Mouse (Mus musculus) kidney, embryonic 14.5 days (tissue): ENCODE data around the gene Bmx. TPM values are rescaled to one million over a fixed set of nuclear protein-coding genes. Genes with fewer than 3 reads are reported as not detected.

Experiments used
- ATAC-seq: fragments of 200-750 bp; cut with Nextera tagmentation; 2 replicates; pipeline ENCODE4 v1.8.0; 2017; ENCODE audit warnings: moderate number of reproducible peaks, mild to moderate bottlenecking, moderate TSS enrichment, moderate library complexity; ENCODE audit not compliant: low FRiP score, low TSS enrichment
- H3K27ac ChIP-seq: fragments of 300-500 bp; sonication (generic); 2 replicates; pipeline ENCODE4 v1.5.1; 2014; ENCODE audit warnings: low read depth, mild to moderate bottlenecking, low read length, moderate library complexity, mixed read lengths
- H3K27me3 ChIP-seq: fragments of 300-500 bp; sonication (generic); 2 replicates; pipeline ENCODE4 v1.6.1; 2014; ENCODE audit warnings: mild to moderate bottlenecking, low read length; ENCODE audit not compliant: control insufficient read depth, insufficient read depth
- H3K36me3 ChIP-seq: fragments of 300-500 bp; sonication (generic); 2 replicates; pipeline ENCODE4 v1.6.1; 2014; ENCODE audit warnings: low read length, mixed read lengths; ENCODE audit not compliant: control insufficient read depth, insufficient read depth
- H3K4me1 ChIP-seq: fragments of 300-500 bp; sonication (generic); 2 replicates; pipeline ENCODE4 v1.6.1; 2014; ENCODE audit warnings: low read length, mixed read lengths; ENCODE audit not compliant: control insufficient read depth, insufficient read depth
- H3K4me2 ChIP-seq: fragments of 300-500 bp; sonication (generic); replicated peaks from 2 replicates; pipeline ENCODE4 v1.6.1; 2014; ENCODE audit warnings: low read depth, mild to moderate bottlenecking, low read length
- H3K4me3 ChIP-seq: fragments of 300-500 bp; sonication (generic); 2 replicates; pipeline ENCODE4 v1.5.1; 2014; ENCODE audit warnings: mild to moderate bottlenecking, low read length
- H3K9ac ChIP-seq: fragments of 300-500 bp; sonication (generic); 2 replicates; pipeline ENCODE4 v1.6.1; 2014; ENCODE audit warnings: low read depth, mild to moderate bottlenecking, low read length, moderate library complexity
- H3K9me3 ChIP-seq: fragments of 300-500 bp; sonication (generic); 2 replicates; pipeline ENCODE4 v1.6.1; 2016; ENCODE audit warnings: low read length; ENCODE audit not compliant: control insufficient read depth
- WGBS: fragments of 180-500 bp; shearing (Covaris S2); extraction: QIAGEN DNeasy Blood & Tissue Kit; methylation state at CpG from one replicate; pipeline ENCODE4 v1.1.7; 2014; 5-methylcytosine and 5-hydroxymethylcytosine counted together
- polyA plus RNA-seq: library from polyadenylated mRNA; unstranded; fragments of >200 nt; fragmentation: Nextera tagmentation; extraction: Ambion mirVana; gene quantifications from 2 replicates; pipeline ENCODE4 v1.2.1, GENCODE M21; 2014

Bmx gene
- polyA plus RNA-seq, 1 experiment from 2014 or later = 0.62 TPM

- Histone ChIP-seq H3K36me3 (no peaks in the 10 kb centered on the region), H3K27me3 (no peaks in the 10 kb centered on the region), H3K9ac (no peak overlapping the region), H3K4me3 (no peak overlapping the region), H3K9me3 (no peaks in the 10 kb centered on the region), H3K4me1 (no peaks in the 10 kb centered on the region), H3K27ac (no peak overlapping the region), H3K4me2 (no peak overlapping the region)
- 86% methylated on average over 2 of the region's 2 CpGs for WGBS
- ATAC-seq = no peak
Measured at GRCm38 (mm10) chrX:164197679-164198078, 60.3 kb downstream of the Bmx start.

- Histone ChIP-seq H3K9me3 (no peaks in the 10 kb centered on the region), H3K36me3 (no peaks in the 10 kb centered on the region), H3K9ac (no peak overlapping the region), H3K27ac (no peak overlapping the region), H3K4me2 (no peak overlapping the region), H3K27me3 (no peaks in the 10 kb centered on the region), H3K4me1 (no peaks in the 10 kb centered on the region), H3K4me3 (no peak overlapping the region)
- ATAC-seq = no peak
Measured at GRCm38 (mm10) chrX:164189880-164190279, 68.1 kb downstream of the Bmx start.

- ATAC-seq = no peak
- 39% methylated on average over 3 of the region's 3 CpGs for WGBS
- H3K27me3 ChIP-seq = peaks cover 3% of the 10 kb centered on the region; the same call in 1 of the 2 replicates
- H3K9me3 ChIP-seq = no peaks in the 10 kb centered on the region
- no peak overlapping the region for H3K4me3 ChIP-seq
- H3K9ac ChIP-seq = no peak overlapping the region
- H3K4me2 ChIP-seq = no peak overlapping the region
- no peaks in the 10 kb centered on the region for H3K4me1 ChIP-seq
- no peaks in the 10 kb centered on the region for H3K36me3 ChIP-seq
- H3K27ac ChIP-seq = no peak overlapping the region
Measured at GRCm38 (mm10) chrX:164183844-164184243, 74.1 kb downstream of the Bmx start.

DNA sequence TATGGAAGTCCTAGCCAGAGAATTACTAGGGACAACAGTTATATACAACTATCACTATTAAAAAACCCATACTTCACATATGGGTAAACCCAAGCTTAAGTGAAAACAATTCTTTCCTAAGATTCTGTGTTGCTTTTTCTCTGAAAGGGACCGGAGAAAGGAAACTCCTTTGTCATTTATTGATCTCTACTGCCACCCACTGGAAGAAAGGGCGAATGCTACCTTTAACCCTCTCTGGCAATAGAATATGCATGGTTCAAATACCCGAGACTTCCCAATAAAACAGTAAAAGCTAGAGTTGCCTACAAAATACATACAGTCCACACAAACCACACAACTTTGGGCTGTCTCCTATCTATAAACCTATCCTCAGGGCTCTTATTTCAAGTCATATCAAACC, 78.2 kb downstream of the Bmx start:
- Histone ChIP-seq H3K9me3 (no peaks in the 10 kb centered on the region), H3K27me3 (peaks cover 3% of the 10 kb centered on the region; the same call in 1 of the 2 replicates), H3K27ac (no peak overlapping the region), H3K36me3 (no peaks in the 10 kb centered on the region), H3K4me3 (no peak overlapping the region), H3K9ac (no peak overlapping the region), H3K4me2 (no peak overlapping the region), H3K4me1 (no peaks in the 10 kb centered on the region)
- 20% methylated on average over 3 of the region's 3 CpGs for WGBS
- no peak for ATAC-seq

DNA sequence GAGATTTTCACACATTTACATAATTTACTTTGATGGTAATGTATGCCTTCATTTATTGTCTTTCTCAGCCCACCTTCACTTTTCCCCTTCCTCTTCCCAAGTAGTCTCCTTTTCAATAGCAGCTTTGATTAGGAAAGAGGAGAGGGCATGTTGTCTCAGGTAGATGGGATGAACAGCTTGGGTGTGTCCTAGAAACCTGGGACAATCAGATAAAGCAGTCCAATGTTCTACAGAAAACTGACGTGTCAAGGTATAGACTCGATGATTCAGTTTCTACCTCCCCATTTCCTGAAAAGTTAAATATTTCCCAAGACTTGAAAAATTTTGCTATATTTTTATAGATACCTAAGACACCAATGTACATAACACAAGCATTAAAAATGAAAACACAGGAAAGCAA, 79.1 kb downstream of the Bmx start:
- 86% methylated on average over 2 of the region's 2 CpGs for WGBS
- no peak for ATAC-seq
- H3K27ac ChIP-seq = no peak overlapping the region
- H3K36me3 ChIP-seq = no peaks in the 10 kb centered on the region
- H3K4me1 ChIP-seq = no peaks in the 10 kb centered on the region
- H3K9ac ChIP-seq = no peak overlapping the region
- H3K4me3 ChIP-seq = no peak overlapping the region
- H3K9me3 ChIP-seq = no peaks in the 10 kb centered on the region
- no peak overlapping the region for H3K4me2 ChIP-seq
- peaks cover 3% of the 10 kb centered on the region; the same call in 1 of the 2 replicates for H3K27me3 ChIP-seq

GRCm38 (mm10) chrX:164175780-164176179, 82.2 kb downstream of the Bmx start:
- H3K27ac ChIP-seq = no peak overlapping the region
- 84% methylated on average over 2 of the region's 2 CpGs for WGBS
- no peaks in the 10 kb centered on the region for H3K27me3 ChIP-seq
- H3K4me1 ChIP-seq = no peaks in the 10 kb centered on the region
- no peak overlapping the region for H3K4me3 ChIP-seq
- H3K9ac ChIP-seq = no peak overlapping the region
- no peaks in the 10 kb centered on the region for H3K36me3 ChIP-seq
- no peaks in the 10 kb centered on the region for H3K9me3 ChIP-seq
- no peak for ATAC-seq
- no peak overlapping the region for H3K4me2 ChIP-seq

GRCm38 (mm10) chrX:164175311-164175710, 82.7 kb downstream of the Bmx start:
- 85% methylated on average over 1 of the region's 1 CpGs for WGBS
- H3K27me3 ChIP-seq = no peaks in the 10 kb centered on the region
- ATAC-seq = no peak
- H3K4me1 ChIP-seq = no peaks in the 10 kb centered on the region
- H3K9ac ChIP-seq = no peak overlapping the region
- H3K4me3 ChIP-seq = no peak overlapping the region
- H3K9me3 ChIP-seq = no peaks in the 10 kb centered on the region
- no peak overlapping the region for H3K27ac ChIP-seq
- no peak overlapping the region for H3K4me2 ChIP-seq
- H3K36me3 ChIP-seq = no peaks in the 10 kb centered on the region

DNA sequence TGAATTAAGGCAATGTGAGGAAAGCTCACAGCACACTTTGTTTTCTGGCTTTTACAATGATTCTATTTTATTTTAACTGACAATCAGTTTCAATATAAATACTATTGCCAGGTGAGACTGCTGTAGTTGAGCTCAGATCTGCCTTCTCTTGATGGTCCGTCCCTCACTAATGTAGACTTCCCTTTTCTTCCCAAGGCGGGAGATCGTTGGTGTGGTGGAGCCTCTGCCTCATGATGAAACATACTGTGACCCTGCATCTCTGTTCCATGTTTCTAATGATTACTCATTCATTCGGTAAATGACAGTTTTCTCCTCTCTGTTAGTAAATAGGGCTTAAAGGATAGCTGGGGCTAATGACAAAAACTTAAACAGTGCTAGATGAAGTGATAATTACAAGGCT, 84.1 kb downstream of the Bmx start:
- Histone ChIP-seq H3K27me3 (no peaks in the 10 kb centered on the region), H3K4me2 (no peak overlapping the region), H3K9me3 (no peaks in the 10 kb centered on the region), H3K9ac (no peak overlapping the region), H3K36me3 (no peaks in the 10 kb centered on the region), H3K27ac (no peak overlapping the region), H3K4me1 (no peaks in the 10 kb centered on the region), H3K4me3 (no peak overlapping the region)
- no peak for ATAC-seq
- WGBS = 90% methylated on average over 4 of the region's 4 CpGs

DNA sequence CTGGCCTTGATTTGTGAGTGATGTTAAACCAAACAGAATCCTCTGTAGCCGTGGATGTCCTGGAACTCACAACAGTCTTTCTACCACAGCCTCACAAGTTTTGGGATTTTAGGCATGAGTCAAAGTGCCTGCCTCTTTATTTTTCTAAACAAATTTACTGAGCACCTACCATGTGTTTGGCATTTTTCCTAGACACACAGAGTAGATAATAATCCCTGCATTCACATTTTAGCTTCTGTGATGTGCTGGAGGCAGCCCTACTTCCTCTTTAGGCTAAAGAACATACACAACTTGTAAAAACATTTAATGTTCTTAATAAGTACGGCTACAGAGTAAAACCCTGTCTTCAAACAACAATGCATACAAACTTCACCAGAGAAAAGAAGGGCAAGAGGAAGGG, 87.0 kb downstream of the Bmx start:
- H3K9me3 ChIP-seq = no peaks in the 10 kb centered on the region
- H3K4me2 ChIP-seq = no peak overlapping the region
- no peaks in the 10 kb centered on the region for H3K4me1 ChIP-seq
- no peak overlapping the region for H3K27ac ChIP-seq
- no peak for ATAC-seq
- WGBS = 77% methylated on average over 2 of the region's 2 CpGs
- no peaks in the 10 kb centered on the region for H3K27me3 ChIP-seq
- no peak overlapping the region for H3K9ac ChIP-seq
- H3K36me3 ChIP-seq = no peaks in the 10 kb centered on the region
- no peak overlapping the region for H3K4me3 ChIP-seq

DNA sequence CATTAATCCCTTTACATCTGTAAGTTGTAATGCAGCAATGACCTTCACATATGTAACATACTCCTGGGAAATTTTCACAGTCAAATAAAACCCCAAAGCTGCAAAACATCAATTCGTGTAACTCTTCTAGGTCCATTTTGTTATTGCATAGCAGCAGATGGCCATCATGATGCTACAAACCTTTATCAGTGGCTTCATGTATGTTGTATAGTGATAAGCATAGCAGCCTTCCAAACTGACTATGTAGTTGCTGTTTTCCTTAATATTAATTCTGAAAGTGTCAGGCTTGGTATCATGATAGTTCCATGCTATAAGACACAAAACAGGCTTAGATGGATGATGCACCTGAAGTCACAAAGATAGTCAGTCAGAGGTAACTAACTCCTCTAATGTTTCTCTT, 93.3 kb downstream of the Bmx start:
- no peak overlapping the region for H3K27ac ChIP-seq
- H3K4me1 ChIP-seq = no peaks in the 10 kb centered on the region
- no peak overlapping the region for H3K9ac ChIP-seq
- no peak overlapping the region for H3K4me2 ChIP-seq
- no peaks in the 10 kb centered on the region for H3K27me3 ChIP-seq
- H3K36me3 ChIP-seq = no peaks in the 10 kb centered on the region
- 84% methylated on average over 1 of the region's 1 CpGs for WGBS
- no peak for ATAC-seq
- no peaks in the 10 kb centered on the region for H3K9me3 ChIP-seq
- H3K4me3 ChIP-seq = no peak overlapping the region
